Mouse (Mus musculus): Measurements from ENCODE around the gene Pth2. TPM values are rescaled to one million over a fixed set of nuclear protein-coding genes. Genes with fewer than 3 reads are reported as not detected.
A peak's percentile ranks its signal among the peaks of the same experiment; 100 is the strongest.
"Not testable (repeated sequence)": the region's sequence is repeated elsewhere in the genome, so short reads cannot be mapped to it uniquely, and the experiment has no call there.

Gene Pth2
- polyA plus RNA-seq, 1 experiment from 2014 or later: 0.71 TPM

DNA sequence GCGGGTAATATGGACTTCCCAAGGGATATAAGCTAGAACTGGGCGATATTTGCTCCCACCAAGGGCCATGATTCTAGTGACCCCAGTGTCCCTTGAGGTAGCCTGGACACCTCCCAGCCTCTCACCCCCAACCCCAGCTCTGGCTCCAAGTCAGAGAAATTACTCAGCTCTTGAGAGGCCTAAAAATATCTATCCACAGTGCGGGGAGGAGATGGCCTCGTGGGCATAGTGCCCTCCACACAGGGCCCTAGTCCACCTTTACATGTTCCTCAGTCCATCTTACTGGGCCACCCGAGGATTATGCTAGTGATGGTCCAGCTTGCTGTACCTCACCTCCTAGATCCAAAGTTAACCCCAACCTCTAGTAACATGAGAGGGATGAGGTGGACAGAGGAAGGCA is 16.0 kb upstream of the Pth2 start:
- no peak overlapping the region for H3K9ac ChIP-seq
- H3K9me3 ChIP-seq: no peaks in the 10 kb centered on the region
- no peak overlapping the region for H3K4me2 ChIP-seq
- H3K4me3 ChIP-seq: no peak overlapping the region
- peaks cover 74% of the 10 kb centered on the region for H3K27me3 ChIP-seq
- H3K4me1 ChIP-seq (replicated peaks): peaks cover 28% of the 10 kb centered on the region
- 74% methylated on average over 5 of the region's 5 CpGs for WGBS
- no peak overlapping the region for H3K27ac ChIP-seq (replicated peaks)
- no peak for ATAC-seq (ENCODE audit: low FRiP score, low read depth)
- 0 out of 2 replicates have a peak, but pooled peaks cover 6% of the 10 kb centered on the region for H3K36me3 ChIP-seq

DNA sequence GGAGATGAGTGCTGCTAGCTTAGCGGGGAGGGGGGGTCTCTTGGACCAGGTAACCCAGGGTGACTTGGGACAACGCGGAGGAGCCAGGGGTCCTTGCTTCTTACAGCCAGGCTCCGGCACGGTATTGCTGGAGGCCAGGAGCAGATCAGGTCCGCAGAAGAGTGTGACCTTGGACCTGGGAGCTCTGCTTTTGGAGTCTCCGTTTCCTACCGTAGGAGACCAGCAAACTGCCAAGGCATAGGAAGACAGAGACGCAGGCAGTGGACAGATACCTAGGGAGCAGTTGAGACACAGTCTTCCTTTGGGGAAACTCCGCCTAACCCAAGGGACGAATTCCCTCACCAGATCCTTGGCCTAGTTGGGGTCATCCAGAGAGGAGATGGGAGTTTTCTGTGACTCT is 15.1 kb upstream of the Pth2 start:
- WGBS: 50% methylated on average over 11 of the region's 11 CpGs

DNA sequence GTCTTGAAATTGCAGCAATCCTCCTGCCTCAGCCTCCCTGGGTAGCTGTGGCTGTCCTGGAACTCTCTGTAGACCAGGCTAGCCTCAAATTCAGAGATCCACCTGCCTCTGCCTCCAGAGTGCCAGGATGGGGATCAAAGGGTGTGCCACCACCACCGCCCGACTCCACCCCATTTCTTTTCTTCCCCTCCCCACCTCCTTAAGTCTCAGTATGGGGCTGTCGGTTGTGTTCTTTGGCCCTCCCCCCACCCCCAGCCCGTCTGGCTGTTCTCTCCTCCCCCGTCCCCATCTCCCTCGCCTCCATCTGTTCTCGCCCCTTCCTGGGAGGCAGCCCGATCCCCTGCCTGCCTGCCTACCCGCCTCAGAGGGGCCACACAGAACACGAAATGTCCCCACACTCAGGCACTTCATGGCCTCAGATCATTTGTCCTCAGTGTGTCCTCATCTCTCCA is 13.8 kb upstream of the Pth2 start:
- Histone ChIP-seq H3K4me1 (replicated peaks) (peaks cover 28% of the 10 kb centered on the region), H3K9me3 (no peaks in the 10 kb centered on the region)

More for the DNA sequence above, 15.1 kb upstream of the Pth2 start:
- H3K4me1 ChIP-seq (replicated peaks): peaks cover 28% of the 10 kb centered on the region
- no peak overlapping the region for H3K4me3 ChIP-seq
- no peak overlapping the region for H3K27ac ChIP-seq (replicated peaks)
- no peak overlapping the region for H3K9ac ChIP-seq
- ATAC-seq (ENCODE audit: low FRiP score, low read depth): no peak
- H3K4me2 ChIP-seq: no peak overlapping the region
- no peaks in the 10 kb centered on the region for H3K9me3 ChIP-seq
- H3K36me3 ChIP-seq: 0 out of 2 replicates have a peak, but pooled peaks cover 2% of the 10 kb centered on the region
- H3K27me3 ChIP-seq: peaks cover 80% of the 10 kb centered on the region

DNA sequence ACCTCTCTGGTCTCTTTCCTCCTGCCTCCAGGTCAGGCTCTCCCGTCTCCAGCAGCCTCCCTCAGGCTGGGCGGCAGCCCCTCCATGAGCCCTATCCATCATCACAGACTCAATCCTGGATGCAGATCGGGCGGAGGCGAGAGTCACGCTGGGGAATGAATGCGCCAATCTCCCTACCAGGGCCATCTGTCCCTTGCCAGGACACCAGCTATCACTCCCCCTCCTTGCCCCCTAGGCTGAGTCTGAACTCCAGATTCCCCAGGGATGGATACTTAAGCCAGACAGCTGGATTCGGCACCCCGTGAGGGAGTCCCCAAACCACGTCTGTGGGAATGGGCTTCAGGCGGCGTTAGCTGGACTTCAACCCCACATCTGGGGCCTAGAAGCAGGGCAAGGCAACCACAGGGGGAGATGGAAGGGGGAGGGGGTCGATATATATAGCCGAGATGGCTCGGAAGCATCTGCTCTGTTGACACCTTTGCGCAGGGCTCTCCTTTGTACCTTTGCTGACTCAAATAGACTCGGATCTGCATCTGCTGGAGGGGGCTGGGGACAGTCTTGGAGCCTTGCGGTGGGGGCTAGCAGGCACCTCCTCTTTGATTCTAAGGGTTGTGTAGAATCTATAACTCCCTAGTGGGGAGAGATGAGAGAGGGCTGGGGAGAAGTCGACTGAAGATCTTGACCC is 12.9 kb upstream of the Pth2 start:
- Histone ChIP-seq H3K4me3 (0 out of 2 replicates have a peak overlapping the region, but pooled peaks have one; percentile 20), H3K36me3 (no peaks in the 10 kb centered on the region), H3K9ac (no peak overlapping the region), H3K27ac (replicated peaks) (no peak overlapping the region), H3K4me1 (replicated peaks) (peaks cover 19% of the 10 kb centered on the region), H3K4me2 (peak overlapping the region; percentile 47; the same call in 1 of the 2 replicates), H3K9me3 (no peaks in the 10 kb centered on the region), H3K27me3 (peaks cover 79% of the 10 kb centered on the region)
- no peak for ATAC-seq (ENCODE audit: low FRiP score, low read depth)
- WGBS: 3% methylated on average over 19 of the region's 19 CpGs

More for the DNA sequence above, 13.8 kb upstream of the Pth2 start:
- Histone ChIP-seq H3K9ac (no peak overlapping the region), H3K27me3 (peaks cover 80% of the 10 kb centered on the region), H3K36me3 (no peaks in the 10 kb centered on the region), H3K27ac (replicated peaks) (no peak overlapping the region), H3K4me3 (no peak overlapping the region), H3K4me2 (no peak overlapping the region)
- WGBS: 28% methylated on average over 9 of the region's 10 CpGs
- ATAC-seq (ENCODE audit: low FRiP score, low read depth): no peak

DNA sequence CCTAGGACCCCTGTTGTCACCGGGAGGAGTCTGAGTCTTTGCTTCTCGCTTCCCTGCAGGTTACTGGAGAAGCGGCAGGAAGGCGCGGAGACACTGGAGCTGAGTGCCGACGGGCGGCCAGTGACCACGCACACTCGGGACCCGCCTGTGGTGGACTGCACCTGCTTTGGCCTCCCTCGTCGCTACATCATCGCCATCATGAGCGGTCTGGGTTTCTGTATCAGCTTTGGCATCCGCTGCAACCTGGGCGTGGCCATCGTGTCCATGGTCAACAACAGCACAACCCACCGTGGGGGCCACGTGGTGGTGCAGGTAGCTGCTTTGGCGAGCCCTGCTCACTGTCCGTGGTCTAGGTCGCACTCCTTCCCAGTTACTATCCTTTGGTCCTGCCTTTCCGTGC is 12.1 kb upstream of the Pth2 start:
- Histone ChIP-seq H3K27ac (replicated peaks) (no peak overlapping the region), H3K4me2 (peak overlapping the region; percentile 47), H3K36me3 (no peaks in the 10 kb centered on the region), H3K4me1 (replicated peaks) (peaks cover 18% of the 10 kb centered on the region), H3K4me3 (peak overlapping the region; percentile 20), H3K9ac (no peak overlapping the region), H3K27me3 (peaks cover 75% of the 10 kb centered on the region), H3K9me3 (no peaks in the 10 kb centered on the region)
- ATAC-seq (ENCODE audit: low FRiP score, low read depth): no peak
- WGBS: 3% methylated on average over 24 of the region's 24 CpGs

DNA sequence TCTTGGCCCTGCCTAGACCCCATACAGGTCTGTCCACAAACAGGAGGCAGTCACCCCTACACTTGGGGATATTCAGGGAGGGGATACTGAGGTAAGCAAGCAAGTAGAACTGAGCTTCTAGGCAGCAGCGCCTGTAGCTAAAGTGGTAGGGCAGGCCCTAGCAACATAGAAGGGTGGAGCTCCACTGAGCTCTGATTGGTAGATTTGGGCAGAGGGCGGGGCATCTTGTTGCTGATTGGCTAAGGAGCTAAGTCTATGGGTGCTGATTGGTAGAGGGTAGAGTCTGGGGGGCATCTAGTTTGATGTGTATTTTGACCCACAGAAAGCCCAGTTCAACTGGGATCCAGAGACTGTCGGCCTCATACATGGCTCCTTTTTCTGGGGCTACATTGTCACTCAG is 11.3 kb upstream of the Pth2 start:
- no peak overlapping the region for H3K4me3 ChIP-seq
- H3K36me3 ChIP-seq: no peaks in the 10 kb centered on the region
- H3K9ac ChIP-seq: no peak overlapping the region
- H3K27me3 ChIP-seq: peaks cover 75% of the 10 kb centered on the region
- no peaks in the 10 kb centered on the region for H3K9me3 ChIP-seq
- H3K4me2 ChIP-seq: no peak overlapping the region
- no peak for ATAC-seq (ENCODE audit: low FRiP score, low read depth)
- peaks cover 12% of the 10 kb centered on the region for H3K4me1 ChIP-seq (replicated peaks)
- WGBS: 94% methylated on average over 3 of the region's 3 CpGs
- no peak overlapping the region for H3K27ac ChIP-seq (replicated peaks)

DNA sequence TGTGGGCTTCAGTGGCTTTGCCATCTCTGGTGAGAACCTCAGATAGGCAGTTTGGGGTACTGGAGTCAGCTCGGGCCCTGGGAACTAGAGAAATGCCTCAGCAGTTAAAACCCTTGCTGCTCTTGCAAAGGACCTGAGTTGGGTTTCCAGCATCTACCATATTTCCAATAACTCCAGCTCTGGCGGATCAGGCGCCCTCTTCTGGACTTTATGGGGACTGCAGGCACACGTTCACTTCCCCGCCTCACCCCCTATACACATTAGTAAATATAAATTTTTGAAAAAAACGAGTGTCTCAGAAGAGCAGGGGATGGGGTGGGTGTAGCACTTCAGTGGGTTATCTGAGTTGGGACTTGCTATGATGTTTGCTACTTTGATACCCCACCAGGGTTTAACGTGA is 7.8 kb upstream of the Pth2 start:
- Histone ChIP-seq H3K9me3 (no peaks in the 10 kb centered on the region), H3K27ac (replicated peaks) (no peak overlapping the region), H3K9ac (no peak overlapping the region), H3K4me3 (no peak overlapping the region), H3K27me3 (peaks cover 75% of the 10 kb centered on the region), H3K4me1 (replicated peaks) (peaks cover 25% of the 10 kb centered on the region), H3K36me3 (no peaks in the 10 kb centered on the region), H3K4me2 (no peak overlapping the region)
- 61% methylated on average over 7 of the region's 7 CpGs for WGBS
- no peak for ATAC-seq (ENCODE audit: low FRiP score, low read depth)

DNA sequence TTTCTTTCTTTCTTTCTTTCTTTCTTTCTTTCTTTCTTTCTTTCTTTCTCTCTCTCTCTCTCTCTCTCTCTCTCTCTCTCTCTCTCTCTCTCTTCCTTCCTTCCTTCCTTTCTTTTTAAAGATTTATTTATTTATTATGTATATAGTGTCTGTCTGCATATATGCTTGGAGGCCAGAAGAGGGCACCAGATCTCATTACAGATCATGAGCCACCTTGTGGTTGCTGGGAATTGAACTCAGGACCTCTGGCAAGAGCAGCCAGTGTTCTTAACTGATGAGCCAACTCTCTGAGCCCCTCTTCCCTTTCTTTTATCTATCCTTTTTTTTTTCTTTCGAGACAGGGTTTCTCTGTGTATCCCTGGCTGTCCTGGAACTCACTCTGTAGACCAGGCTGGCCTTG is 7.0 kb upstream of the Pth2 start:
- H3K27ac ChIP-seq (replicated peaks); H3K36me3 ChIP-seq; H3K4me2 ChIP-seq; H3K9ac ChIP-seq; H3K9me3 ChIP-seq; H3K4me3 ChIP-seq; ATAC-seq (ENCODE audit: low FRiP score, low read depth): not testable (repeated sequence)
- WGBS: 69% methylated on average over 1 of the region's 1 CpGs
- Histone ChIP-seq H3K27me3 (peaks cover 75% of the 10 kb centered on the region), H3K4me1 (replicated peaks) (peaks cover 18% of the 10 kb centered on the region)

DNA sequence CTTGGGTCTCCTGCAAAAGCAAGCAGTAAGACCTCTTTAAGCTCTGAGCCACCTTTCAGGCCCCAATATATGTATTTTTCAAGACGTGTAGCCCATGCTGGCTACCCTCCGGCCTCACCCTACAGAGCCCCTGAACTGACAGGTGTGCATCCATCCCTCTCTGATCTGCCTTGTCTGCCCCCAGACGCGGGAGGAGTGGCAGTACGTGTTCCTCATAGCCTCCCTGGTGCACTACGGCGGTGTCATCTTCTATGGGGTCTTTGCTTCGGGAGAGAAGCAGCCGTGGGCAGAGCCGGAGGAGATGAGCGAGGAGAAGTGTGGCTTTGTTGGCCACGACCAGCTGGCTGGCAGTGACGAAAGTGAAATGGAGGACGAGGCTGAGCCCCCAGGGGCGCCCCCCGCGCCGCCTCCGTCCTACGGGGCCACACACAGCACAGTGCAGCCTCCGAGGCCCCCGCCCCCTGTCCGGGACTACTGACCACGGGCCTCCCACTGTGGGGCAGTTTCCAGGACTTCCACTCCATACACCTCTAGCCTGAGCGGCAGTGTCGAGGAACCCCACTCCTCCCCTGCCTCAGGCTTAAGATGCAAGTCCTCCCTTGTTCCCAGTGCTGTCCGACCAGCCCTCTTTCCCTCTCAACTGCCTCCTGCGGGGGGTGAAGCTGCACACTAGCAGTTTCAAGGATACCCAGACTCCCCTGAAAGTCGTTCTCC is 6.1 kb upstream of the Pth2 start:
- peaks cover 17% of the 10 kb centered on the region for H3K4me1 ChIP-seq (replicated peaks)
- peaks cover 75% of the 10 kb centered on the region for H3K27me3 ChIP-seq
- 3% methylated on average over 28 of the region's 29 CpGs for WGBS
- no peak overlapping the region for H3K4me3 ChIP-seq
- H3K36me3 ChIP-seq: no peaks in the 10 kb centered on the region
- H3K4me2 ChIP-seq: no peak overlapping the region
- no peaks in the 10 kb centered on the region for H3K9me3 ChIP-seq
- no peak overlapping the region for H3K9ac ChIP-seq
- no peak overlapping the region for H3K27ac ChIP-seq (replicated peaks)
- no peak for ATAC-seq (ENCODE audit: low FRiP score, low read depth)

DNA sequence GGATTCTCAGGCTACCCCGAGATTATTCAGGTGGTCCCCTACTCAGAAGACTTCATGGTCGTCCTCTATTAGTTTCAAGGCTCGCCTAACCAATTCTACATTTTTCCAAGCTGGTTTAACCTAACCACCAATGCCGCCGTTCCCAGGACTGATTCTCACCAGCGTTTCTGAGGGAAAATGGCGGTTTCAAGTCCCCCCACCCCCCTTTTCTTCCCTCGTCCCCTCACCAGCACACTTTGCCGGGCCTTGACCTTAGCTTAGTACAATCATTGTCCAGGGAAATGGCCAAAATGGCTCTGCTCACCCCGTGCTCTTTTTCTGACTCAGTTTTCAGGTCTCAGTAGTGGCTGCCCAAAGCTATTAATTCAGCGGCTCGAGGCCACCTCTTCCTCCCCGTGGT is 5.4 kb upstream of the Pth2 start:
- Histone ChIP-seq H3K36me3 (no peaks in the 10 kb centered on the region), H3K4me1 (replicated peaks) (peaks cover 17% of the 10 kb centered on the region), H3K4me2 (no peak overlapping the region), H3K27me3 (peaks cover 75% of the 10 kb centered on the region), H3K9me3 (no peaks in the 10 kb centered on the region), H3K4me3 (no peak overlapping the region), H3K27ac (replicated peaks) (no peak overlapping the region), H3K9ac (no peak overlapping the region)
- under 1% methylated on average over 13 of the region's 13 CpGs for WGBS
- ATAC-seq (ENCODE audit: low FRiP score, low read depth): no peak

DNA sequence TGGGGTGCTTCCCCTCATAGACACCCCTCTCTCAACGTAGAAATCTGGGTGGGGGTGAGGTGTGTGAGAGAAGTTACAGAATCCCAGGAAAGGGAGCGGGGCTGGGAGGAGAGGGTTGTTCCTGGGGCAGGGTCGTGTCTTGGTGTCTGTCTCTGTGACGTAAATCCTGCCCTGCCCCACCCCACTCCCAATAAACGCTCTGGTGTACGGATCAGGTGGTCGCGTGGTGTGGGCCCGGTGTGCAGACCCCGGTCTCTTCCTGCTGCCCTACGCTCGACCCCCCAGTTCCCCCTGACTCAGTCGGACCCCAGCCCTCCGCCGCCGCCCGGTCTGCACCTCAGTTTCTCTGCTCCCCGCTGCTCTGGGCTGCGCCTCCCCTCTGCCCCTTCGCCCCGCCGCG is 4.9 kb upstream of the Pth2 start:
- no peak overlapping the region for H3K9ac ChIP-seq
- H3K27me3 ChIP-seq: peaks cover 80% of the 10 kb centered on the region
- H3K4me3 ChIP-seq: peak overlapping the region; percentile 16

DNA sequence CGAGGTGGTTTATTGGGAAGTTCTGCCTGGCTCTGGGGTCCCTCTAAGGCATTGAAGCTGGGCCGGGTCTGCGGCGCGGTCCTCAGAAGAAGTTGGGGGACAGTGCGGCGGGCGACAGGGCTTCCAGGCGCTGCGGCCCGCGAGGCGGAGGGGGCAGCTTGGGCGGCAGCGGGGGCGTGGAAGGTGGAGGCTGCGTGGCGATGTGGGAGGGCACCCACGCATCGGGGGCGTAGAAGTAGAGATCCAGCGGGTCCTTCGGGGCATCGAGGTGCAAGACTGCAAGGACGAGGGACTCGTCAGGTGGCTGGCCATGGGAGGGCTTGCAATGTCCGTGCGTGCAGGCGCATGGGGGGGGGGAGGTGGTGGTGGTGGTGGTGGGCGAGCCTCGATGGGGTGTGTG is 4.4 kb upstream of the Pth2 start:
- no peak overlapping the region for H3K9ac ChIP-seq
- no peaks in the 10 kb centered on the region for H3K36me3 ChIP-seq
- H3K27me3 ChIP-seq: peaks cover 84% of the 10 kb centered on the region
- H3K4me1 ChIP-seq (replicated peaks): peaks cover 22% of the 10 kb centered on the region
- H3K27ac ChIP-seq (replicated peaks): no peak overlapping the region
- peak overlapping the region; percentile 16 for H3K4me3 ChIP-seq
- peak overlapping the region; percentile 47 for H3K4me2 ChIP-seq
- H3K9me3 ChIP-seq: no peaks in the 10 kb centered on the region
- WGBS: 3% methylated on average over 29 of the region's 31 CpGs
- ATAC-seq (ENCODE audit: low FRiP score, low read depth): no peak

More for the DNA sequence above, 4.9 kb upstream of the Pth2 start:
- H3K36me3 ChIP-seq: no peaks in the 10 kb centered on the region
- WGBS: 2% methylated on average over 23 of the region's 23 CpGs
- peaks cover 18% of the 10 kb centered on the region for H3K4me1 ChIP-seq (replicated peaks)
- H3K27ac ChIP-seq (replicated peaks): no peak overlapping the region
- peak overlapping the region; percentile 47 for H3K4me2 ChIP-seq
- no peak for ATAC-seq (ENCODE audit: low FRiP score, low read depth)
- no peaks in the 10 kb centered on the region for H3K9me3 ChIP-seq

All from hindbrain, embryonic 15.5 days (tissue).